Mouse (Mus musculus) A20 (cell line): ENCODE measurements around the gene Men1.
A peak's percentile ranks its signal among the peaks of the same experiment; 100 is the strongest.
"Not testable (repeated sequence)": the region's sequence is repeated elsewhere in the genome, so short reads cannot be mapped to it uniquely, and the experiment has no call there.

Source experiments
- DNase-seq: peaks from one replicate; pipeline ENCODE4 v3.0.0-alpha.2; 2011; ENCODE audit warnings: low read depth, low spot score

The Men1 gene

DNA sequence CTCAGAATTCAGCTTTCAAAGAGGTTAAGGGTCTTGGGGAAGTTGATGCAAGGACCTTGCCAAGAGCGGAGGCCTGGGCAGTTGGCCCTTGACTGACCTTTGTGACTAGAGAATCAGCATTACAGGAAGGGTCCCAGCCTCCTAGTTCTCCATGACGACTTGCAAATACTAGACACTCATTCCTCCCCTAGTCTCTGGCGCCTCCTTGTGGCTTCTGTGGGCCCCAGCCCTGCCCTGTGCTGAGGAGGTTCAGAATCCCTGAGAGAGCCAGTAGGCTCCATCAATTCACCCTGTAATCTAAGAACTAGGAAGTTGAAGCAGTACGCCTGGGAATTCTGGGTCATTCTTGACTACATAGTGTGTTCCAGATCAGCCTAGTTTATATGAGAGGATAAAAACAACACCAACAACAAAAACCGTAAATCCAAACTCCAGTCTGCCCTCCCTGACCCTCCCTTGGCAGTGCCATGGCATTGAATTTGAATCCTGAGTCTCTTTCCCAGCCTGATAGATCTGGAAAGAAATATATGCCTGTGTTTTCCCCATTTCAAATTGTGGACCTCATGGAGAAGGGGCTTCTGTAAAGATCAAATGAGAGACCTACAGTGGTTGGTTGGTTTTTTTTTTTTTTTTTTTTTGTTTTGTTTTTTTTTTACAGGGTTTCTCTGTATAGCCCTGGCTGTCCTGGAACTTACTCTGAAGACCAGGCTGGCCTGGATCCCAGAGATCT, 29.8 kb upstream of the Men1 start:
- peak; percentile 89 for DNase-seq

DNA sequence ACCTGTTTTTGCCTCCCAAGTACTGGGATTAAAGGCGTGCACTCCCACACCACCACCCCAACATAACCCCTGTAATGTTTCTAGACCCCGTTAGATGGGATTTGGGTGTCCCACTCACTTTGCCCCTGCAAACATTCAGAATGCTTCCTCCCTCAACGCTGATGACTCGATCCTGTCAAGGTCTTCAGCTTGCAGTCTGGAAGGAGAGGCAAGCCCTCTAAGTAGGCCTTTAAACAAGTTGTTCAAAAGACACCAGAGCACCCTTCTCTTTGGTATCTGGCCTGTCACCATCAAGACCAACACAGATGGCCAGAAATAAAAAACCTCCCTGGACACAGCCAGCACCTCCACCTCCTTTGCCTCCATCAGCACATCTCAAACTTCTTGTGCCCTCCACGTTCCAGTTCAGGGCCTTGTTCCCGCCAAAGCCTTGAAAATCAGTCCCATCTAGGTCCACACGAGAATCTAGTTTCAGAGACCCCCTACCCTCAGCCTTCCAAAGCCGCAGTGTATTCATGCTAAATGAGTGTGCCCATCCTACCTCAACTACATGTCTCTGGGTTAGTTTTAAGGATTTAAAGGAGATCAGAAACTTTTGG, 29.2 kb upstream of the Men1 start:
- DNase-seq, result no peak

DNA sequence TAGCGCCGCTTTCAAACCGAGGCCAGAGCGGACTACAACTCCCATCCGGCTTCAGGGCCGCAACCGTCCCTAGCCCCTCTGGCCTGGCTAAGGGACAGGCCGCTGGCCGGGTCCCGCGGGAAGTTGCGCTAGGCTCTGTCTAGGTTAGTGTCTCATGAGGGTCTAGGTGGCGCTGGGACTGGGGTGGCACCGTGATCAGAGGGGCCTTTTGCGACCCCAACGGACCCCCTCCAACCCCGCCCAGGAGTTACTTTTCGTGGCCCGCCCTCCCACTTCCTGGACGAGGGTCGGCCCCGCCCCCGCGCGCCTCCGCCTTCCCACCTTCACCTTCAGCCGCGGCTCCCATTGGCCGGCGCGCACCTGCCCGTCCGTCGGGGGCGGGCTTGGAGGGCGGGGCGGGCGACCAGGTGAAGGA, 28.6 kb upstream of the Men1 start, which contains the start of gene Cdc42bpg:
Gene Cdc42bpg (plus strand): TSS at position 320 of the 415 bp plus-strand sequence.
- DNase-seq, result peak; percentile 93

DNA sequence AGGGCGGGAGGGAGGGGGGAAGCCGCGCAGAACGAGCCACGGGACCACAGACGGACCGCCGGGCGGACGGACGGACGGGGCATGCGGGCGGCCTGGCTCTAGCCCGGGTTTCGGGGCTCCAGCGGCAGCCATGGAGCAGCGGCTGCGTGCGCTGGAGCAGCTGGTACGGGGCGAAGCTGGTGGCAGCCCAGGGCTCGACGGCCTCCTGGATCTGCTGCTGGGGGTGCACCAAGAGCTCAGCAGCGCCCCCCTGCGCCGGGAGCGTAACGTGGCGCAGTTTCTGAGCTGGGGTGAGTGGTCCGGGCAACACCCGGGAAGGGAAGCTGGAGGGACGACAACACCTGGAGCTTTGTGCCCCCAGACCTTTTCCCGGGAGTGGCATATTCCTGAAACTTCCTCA, 28.2 kb upstream of the Men1 start:
- peak; percentile 88 for DNase-seq

DNA sequence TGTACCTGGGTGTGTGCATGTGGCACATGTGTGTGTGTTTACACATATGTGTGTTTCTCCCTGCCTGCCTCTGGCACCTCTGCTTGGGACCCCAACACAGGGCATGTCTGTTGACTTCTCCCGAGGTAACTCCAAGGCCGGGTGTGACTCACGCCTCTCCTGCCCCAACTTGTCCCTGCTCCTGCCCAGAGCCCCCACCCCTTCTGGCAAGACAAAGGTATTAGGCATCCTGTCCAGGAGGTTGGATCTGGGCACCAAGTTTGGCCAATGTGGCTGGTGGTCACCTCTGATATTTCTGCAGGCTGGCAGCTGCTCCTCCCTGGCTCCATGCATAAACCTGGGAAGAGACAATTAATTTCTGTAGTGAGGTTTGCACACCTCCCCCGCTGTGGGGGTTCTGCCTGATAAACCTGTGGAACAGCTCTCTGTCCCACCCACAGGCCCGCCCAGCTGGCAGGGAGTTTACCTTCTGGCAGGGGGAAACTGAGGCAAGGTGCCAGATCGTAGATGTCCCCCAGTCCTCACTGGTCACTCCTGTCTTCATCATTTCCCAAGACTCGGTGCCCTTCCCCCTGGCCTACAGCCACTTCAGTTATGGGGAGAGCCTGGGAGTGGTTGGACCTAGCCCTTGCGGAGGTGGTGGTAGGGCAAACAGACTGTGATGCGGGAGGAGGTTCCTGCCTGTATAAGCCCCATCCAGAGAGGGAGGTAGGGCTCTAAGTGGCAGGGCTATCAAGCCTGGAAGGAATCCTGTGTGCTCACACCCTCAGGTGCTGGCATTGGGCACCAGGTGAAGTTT, 26.8 kb upstream of the Men1 start:
- no peak for DNase-seq

DNA sequence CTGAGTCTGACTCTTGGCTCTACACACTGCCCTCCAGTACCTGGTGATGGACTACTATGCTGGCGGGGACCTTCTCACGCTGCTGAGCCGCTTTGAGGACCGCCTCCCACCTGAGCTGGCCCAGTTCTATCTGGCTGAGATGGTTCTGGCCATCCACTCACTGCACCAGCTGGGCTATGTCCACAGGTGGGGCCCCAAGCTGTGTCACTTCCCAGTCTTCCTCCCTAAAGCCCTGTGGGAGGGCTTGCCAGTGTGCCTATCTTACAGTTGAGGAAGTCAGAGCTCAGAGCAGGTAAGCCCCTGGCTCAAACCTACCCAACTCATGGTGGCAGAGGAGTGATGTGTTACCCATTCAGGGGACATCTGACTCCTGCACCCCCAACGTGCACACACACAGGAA, 24.6 kb upstream of the Men1 start:
- no peak for DNase-seq

DNA sequence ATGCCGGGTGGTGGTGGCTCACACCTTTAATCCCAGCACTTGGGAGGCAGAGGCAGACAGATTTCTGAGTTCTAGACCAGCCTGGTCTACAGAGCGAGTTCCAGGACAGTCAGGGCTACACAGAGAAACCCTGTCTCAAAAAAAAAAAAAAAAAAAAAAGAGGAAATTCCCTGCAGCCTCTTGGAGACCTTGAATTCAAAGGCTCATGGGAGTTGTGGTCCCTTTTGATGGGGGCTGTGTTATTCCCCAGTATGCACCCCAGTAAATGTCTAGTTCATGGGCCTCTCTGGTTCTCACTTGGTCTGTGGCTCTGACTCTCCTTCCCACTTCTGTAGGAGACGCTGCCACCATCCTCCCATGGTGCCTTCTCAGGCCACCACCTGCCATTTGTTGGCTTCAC, 23.0 kb upstream of the Men1 start:
- not testable (repeated sequence) for DNase-seq

DNA sequence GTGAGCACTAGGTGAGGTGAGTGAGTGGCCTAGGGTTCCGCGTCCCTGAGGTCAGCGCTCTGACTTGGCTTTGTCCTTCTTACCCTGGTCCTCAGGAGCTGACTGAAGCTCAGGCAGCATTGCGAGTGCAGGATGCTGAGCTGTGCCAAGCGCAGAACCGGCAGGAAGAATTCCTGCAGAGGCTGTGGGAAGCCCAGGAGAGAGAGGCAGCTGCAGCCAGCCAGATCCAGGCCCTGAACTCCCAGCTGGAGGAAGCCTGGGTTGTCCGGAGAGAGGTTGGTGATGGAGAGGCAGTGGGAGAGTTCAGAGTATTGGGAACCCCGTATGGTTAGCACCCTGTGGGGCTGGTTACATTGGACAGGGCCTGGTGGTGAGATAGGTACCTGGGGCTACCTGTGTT, 21.0 kb upstream of the Men1 start:
- DNase-seq, result no peak

DNA sequence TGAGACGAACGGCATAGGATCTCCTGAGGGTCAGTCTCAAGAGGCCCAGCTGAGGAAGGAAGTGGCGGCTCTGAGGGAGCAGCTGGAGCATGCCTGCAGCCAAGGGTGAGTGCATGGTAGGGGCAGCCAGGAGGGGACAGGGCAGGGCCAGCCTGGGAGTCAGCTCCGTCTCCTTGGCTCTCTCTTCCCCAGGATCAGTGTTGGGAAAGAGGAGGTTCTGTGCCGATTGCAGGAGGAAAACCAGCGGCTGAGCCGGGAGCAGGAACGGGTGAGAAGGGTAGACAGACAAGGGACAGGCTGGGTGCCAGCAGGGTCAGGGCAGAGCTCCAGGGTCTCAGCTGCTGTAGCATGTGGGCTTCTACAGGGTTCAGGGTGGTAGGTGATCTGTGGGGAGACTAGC, 20.3 kb upstream of the Men1 start:
- no peak for DNase-seq

DNA sequence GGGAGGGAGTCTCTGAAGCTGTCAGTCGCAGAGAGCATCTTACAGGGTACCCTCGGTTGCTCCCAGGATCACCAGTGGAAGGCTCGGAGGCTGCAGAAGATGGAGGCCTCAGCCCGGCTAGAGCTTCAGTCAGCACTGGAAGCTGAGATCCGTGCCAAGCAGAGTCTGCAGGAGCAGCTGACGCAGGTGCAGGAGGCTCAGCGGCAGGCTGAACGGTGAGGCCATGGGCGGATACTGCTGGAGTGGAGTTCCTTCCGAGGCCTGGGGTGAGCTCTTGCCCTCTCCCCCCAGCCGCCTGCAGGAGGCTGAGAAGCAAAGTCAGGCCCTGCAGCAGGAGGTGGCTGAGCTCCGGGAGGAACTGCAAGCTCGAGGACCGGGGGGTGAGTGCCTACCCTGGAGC, 19.2 kb upstream of the Men1 start:
- DNase-seq, result no peak

DNA sequence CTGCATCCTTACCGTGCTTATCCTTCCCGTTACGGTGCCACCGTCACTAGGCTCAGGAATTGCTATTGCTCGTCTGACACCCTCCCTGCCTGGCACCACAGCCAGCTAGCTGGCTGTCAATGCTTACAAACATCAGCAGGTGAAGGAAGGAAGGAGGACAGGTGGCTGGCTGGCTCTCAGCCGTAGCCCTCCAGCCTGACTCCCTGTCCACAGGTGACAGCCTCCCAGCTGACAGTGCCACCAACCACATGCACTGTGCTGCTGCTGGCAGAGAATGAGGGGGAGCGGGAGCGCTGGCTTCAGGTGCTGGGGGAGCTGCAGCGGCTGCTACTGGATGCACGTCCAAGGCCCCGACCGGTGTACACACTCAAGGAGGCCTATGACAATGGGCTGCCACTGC, 16.6 kb upstream of the Men1 start:
- no peak for DNase-seq

DNA sequence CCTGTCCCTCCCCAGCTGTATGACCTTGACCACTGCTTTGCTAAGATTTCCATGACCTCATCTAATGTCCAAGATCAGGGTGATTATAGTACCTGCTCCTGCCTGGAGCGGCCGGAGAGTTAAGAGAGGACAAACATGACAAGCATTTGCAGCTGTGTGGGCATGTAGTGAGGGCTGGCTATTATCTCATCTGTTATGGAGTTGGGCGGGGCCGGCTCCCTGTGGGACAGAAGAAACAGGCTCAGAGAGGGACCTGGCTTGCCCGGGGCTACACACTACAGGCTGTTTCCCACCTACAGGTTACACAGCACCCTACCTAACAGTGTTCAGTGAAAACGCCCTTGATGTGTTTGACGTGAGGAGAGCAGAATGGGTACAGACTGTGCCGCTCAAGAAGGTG, 13.4 kb upstream of the Men1 start:
- peak; percentile 21 for DNase-seq

DNA sequence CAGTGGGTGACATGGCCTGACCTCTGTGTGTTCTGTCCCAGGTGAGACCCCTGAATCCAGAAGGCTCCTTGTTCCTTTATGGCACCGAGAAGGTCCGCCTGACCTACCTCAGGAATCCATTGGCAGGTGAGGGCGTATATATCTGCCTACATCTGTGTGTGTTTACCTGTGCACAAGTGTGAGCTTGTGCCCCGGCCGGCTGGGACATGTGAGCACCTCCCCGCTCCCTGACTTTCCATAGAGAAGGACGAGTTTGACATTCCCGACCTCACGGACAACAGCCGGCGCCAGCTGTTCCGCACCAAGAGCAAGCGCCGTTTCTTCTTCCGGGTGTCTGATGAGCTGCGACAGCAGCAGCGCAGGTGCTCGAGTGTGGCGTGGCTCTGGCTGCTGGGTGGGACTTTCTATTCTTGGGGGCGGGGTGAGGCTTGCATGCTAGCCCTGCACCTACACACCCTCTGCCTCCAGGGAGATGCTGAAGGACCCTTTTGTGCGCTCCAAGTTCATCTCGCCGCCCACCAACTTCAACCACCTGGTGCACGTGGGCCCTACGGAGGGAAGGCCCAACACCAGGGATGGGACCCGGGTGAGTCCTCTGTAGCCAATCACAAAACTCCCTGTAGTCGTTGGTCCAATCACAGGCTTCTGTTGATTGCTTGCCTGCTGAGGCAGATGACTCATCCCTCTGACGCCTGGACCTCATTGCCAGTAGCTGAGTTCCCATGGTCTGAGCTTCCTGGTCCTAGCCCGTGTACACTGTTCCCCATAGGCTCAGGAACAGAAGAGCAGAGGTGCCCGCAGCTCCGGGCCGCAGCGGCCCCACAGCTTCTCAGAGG, 12.8 kb upstream of the Men1 start:
- DNase-seq, result peak; percentile 94

DNA sequence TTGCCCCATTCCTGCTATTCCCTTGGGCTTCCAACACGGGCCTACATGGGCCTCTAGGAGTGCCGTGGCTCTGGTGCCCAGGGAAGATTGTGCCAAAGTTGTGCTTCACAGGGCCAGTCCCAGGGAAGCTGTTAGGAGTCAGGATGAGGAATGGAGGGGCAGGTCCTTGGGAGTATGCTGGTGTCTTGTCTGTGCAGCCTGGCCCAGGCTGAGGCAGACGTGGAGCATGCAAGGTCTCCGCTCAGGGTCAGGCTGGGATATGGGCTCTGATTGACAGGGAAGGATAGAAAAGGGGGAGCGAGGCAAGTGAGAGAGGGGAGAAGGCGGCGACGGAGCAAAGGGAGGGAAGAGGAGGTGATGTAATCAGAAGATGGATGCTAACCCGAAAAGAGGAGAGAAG, 10.0 kb upstream of the Men1 start:
- DNase-seq, result no peak

DNA sequence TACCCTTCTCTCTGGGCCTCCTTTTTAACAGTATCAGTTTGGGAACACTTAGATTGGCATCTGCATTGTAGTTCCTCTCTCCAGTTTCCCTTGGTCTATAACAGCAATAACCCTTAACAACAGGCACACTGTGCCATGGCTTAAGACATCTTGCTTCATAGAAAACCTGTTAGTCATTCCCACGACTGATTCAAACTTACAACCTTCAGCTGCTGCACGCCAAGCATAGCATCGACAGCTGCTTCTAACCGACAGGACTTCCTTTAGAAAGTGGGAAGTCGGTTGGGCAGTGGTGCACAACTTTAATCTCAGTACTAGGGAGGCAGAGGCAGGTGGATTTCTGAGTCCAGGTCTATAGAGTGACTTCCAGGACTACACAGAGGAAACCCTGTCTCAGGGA, 3.6 kb upstream of the Men1 start:
- no peak for DNase-seq

DNA sequence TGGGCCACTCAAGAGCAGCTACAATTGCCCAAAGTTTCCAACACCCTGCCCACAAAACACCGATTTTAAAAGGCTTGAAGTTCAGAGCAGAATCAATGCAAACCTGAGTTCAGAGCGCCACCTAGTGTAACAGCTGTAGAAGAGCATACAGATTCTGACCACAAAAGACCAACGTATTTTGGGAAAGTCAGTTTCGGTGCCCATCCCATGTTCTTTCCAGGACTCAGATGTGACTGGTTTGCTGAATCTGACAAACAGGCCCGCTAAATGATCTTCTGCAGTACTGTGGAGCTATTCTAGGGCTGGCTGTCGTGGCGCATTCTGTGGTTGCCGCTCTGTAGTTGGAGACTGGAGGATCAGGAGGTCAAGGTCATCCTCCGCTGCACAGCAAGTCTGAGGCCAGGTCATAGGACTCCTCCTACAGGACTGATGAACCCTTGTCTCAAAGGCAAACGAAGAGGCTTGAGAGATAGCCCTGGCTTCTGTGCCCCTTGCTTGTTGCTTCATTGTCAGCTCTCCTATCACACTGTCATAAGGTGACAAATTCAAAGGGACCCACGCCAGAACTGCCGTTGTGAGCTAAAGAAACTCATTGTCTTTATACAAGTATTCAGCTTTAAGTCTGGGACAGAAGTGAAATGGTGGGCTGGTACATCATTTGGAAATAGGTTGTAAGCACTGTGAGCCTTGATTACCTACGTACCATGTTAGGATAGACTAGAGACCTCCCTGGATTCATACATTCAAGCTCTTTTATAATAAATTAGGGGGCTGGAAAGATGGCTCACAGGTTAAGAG, 2.9 kb upstream of the Men1 start:
- peak; percentile 79 for DNase-seq

DNA sequence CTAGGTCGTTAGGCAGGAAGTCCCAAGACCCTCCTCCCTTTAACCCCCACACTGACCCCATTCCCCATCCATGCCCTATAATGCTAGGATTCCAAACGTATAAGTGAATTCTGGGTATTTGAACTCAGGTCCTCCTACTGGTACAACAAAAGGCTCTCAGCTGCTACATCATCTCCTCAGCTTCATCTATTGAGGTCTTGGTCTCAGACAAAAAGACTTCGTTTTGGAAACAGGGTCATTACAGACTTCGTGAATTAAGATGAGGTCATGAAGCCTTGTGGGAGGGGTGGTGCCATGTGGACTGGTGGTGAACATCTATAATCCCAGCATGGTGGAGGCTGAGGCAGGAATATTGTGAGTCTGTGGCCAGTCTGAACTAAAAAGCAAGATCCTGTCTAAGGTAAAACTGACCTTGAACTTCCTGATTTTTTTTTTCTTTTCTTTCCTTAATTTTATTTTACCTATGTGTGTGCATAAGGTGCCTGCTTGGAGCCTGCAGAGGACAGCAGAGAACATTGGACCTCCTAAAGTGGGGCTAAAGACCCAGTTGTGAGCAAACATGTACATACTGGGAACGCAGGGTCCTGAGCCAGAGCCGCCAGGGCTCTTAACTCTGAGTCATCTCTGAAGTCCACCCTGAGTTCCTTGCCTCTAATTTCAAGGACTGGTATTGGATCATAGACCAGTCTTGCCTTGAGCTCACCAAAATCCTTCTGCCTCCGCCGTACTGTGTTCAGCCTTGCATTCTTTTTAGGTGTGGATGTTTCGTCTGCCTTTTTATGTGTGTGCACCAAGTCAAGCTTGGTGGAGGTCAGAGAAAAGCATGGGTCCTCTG, 801 bp upstream of the Men1 start:
- DNase-seq, result no peak

DNA sequence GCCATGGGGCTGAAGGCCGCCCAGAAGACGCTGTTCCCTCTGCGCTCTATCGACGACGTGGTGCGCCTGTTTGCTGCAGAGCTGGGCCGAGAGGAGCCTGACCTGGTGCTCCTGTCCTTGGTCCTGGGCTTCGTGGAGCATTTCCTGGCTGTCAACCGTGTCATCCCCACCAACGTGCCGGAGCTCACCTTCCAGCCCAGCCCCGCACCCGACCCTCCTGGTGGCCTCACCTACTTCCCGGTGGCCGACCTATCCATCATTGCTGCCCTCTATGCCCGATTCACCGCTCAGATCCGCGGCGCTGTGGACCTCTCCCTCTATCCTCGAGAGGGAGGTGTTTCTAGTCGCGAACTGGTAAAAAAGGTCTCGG, 664 bp downstream of the Men1 start:
- DNase-seq, result peak; percentile 45

DNA sequence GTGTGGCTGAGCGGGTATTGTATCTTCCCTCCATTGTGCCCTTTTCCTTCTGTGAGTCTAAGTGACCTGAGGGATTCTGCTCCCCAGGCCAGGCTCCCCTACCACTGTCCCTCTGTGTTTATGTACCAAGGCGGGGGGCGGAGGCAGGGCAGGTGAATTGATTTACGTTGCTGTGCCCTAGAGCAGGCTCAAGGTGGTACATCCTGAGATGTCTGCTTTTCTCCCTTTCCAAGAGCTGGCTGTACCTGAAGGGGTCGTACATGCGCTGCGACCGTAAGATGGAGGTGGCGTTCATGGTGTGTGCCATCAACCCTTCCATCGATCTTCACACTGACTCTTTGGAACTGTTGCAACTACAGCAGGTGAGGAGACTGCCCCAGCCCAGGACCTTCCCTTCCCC, 2.1 kb downstream of the Men1 start:
- DNase-seq, result no peak

DNA sequence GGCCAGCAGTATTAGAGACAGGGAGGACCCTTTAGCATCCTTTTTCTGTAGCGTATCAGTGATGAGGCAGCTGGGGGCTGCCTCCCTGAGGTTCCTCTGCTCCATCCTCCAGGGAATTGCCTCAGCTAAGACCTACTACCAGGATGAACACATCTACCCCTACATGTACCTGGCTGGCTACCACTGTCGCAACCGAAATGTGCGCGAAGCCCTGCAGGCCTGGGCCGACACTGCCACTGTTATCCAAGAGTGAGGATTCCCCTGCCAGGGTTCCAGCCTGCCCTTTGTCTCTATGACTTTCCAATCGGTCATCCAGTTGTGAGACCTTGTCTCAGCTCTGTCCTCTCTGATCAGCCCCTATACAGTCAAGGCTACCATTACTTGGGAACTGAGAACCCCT, 3.4 kb downstream of the Men1 start:
- no peak for DNase-seq
